ENCODE assay signal across 19 mouse cellular contexts in the genomic region with DNA sequence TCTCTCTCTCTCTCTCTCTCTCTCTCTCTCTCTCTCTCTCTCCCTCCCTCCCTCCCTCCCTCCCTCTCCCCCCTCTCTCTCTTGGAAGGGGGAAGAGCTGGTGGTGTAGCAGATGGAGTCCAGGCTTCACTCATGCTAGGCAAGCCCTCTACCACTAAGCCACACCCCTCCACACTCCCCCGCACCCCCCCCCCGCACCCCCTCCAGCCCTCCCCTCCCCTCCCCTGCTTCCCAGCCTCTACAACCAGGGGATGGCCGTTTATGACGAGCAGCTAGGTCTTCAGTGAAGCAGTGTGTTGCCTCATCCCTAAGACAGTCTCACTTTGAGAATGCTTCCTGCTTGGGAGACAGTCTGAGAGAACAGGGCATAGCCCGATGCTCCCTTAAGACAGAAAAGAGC.
DNase-seq lines count a peak whose midpoint lies in the region; ATAC-seq lines count a peak whose summit lies in the region.
"Had no signal": no experiment of that assay in that cellular context is flagged by ENCODE, and none has a peak within 500 bp of the region (broad histone marks: within the 10 kb centered on the region; RNA-seq: fewer than 3 reads in every experiment).

No protein-coding gene starts in this region.

- WGBS in forebrain, embryonic 13.5 days, result 52% methylated on average over 3 of the region's 5 CpGs
- 75% methylated on average over 5 of the region's 5 CpGs for WGBS in forebrain, embryonic 11.5 days
- 45% methylated on average over 3 of the region's 5 CpGs for WGBS in kidney, embryonic 16.5 days
- 44% methylated on average over 4 of the region's 5 CpGs for WGBS in neural tube, embryonic 13.5 days
- 40% methylated on average over 4 of the region's 5 CpGs for WGBS in neural tube, embryonic 15.5 days
- 63% methylated on average over 3 of the region's 5 CpGs for WGBS in hindbrain, embryonic 13.5 days

- no peaks in the 10 kb centered on the region for H3K9me3 ChIP-seq in forebrain, embryonic 13.5 days (replicated peaks)
- no peaks in the 10 kb centered on the region for H3K9me3 ChIP-seq in forebrain, embryonic 11.5 days (ENCODE audit: control insufficient read depth, low read length)
- no peaks in the 10 kb centered on the region for H3K9me3 ChIP-seq in kidney, embryonic 16.5 days (ENCODE audit: low read length)
- no peaks in the 10 kb centered on the region for H3K9me3 ChIP-seq in neural tube, embryonic 13.5 days
- no peaks in the 10 kb centered on the region for H3K9me3 ChIP-seq in neural tube, embryonic 15.5 days (replicated peaks)
- H3K9me3 ChIP-seq in hindbrain, embryonic 13.5 days, result no peaks in the 10 kb centered on the region
- H3K9me3 ChIP-seq: embryonic facial prominence, embryonic 12.5 days; limb, embryonic 12.5 days had no signal

- H3K4me3 ChIP-seq in forebrain, embryonic 13.5 days, result no peak overlapping the region
- H3K4me3 ChIP-seq in forebrain, embryonic 11.5 days (ENCODE audit: low read depth, low read length), result no peak overlapping the region
- H3K4me3 ChIP-seq in kidney, embryonic 16.5 days (ENCODE audit: low read length), result no peak overlapping the region
- no peak overlapping the region for H3K4me3 ChIP-seq in neural tube, embryonic 13.5 days
- H3K4me3 ChIP-seq in neural tube, embryonic 15.5 days (replicated peaks), result no peak overlapping the region
- no peak overlapping the region for H3K4me3 ChIP-seq in hindbrain, embryonic 13.5 days
- H3K4me3 ChIP-seq: embryonic facial prominence, embryonic 12.5 days; limb, embryonic 12.5 days had no signal

- peaks cover 4% of the 10 kb centered on the region for H3K4me1 ChIP-seq in forebrain, embryonic 13.5 days
- no peaks in the 10 kb centered on the region for H3K4me1 ChIP-seq in forebrain, embryonic 11.5 days (replicated peaks; ENCODE audit: control insufficient read depth, insufficient read depth, low read length)
- peaks cover 24% of the 10 kb centered on the region for H3K4me1 ChIP-seq in kidney, embryonic 16.5 days (ENCODE audit: insufficient read depth, low read length)
- H3K4me1 ChIP-seq in neural tube, embryonic 13.5 days (replicated peaks), result peaks cover 10% of the 10 kb centered on the region
- H3K4me1 ChIP-seq in neural tube, embryonic 15.5 days, result 0 out of 2 replicates have a peak, but pooled peaks cover 3% of the 10 kb centered on the region
- peaks cover 7% of the 10 kb centered on the region; the same call in 1 of the 2 replicates for H3K4me1 ChIP-seq in hindbrain, embryonic 13.5 days (replicated peaks)
- H3K4me1 ChIP-seq: embryonic facial prominence, embryonic 12.5 days; limb, embryonic 12.5 days had no signal

- H3K36me3 ChIP-seq in forebrain, embryonic 13.5 days (ENCODE audit: poor library complexity, severe bottlenecking), result no peaks in the 10 kb centered on the region
- H3K36me3 ChIP-seq in forebrain, embryonic 11.5 days (ENCODE audit: control insufficient read depth, insufficient read depth, low read length), result no peaks in the 10 kb centered on the region
- no peaks in the 10 kb centered on the region for H3K36me3 ChIP-seq in kidney, embryonic 16.5 days (ENCODE audit: insufficient read depth, low read length)
- no peaks in the 10 kb centered on the region for H3K36me3 ChIP-seq in neural tube, embryonic 13.5 days
- H3K36me3 ChIP-seq in neural tube, embryonic 15.5 days, result no peaks in the 10 kb centered on the region
- H3K36me3 ChIP-seq in hindbrain, embryonic 13.5 days, result no peaks in the 10 kb centered on the region
- H3K36me3 ChIP-seq: embryonic facial prominence, embryonic 12.5 days had no signal

- no peak overlapping the region for H3K9ac ChIP-seq in forebrain, embryonic 13.5 days
- no peak overlapping the region for H3K9ac ChIP-seq in forebrain, embryonic 11.5 days (ENCODE audit: low read length)
- no peak overlapping the region for H3K9ac ChIP-seq in kidney, embryonic 16.5 days (replicated peaks; ENCODE audit: low read length)
- no peak overlapping the region for H3K9ac ChIP-seq in neural tube, embryonic 13.5 days
- no peak overlapping the region for H3K9ac ChIP-seq in neural tube, embryonic 15.5 days (replicated peaks)
- no peak overlapping the region for H3K9ac ChIP-seq in hindbrain, embryonic 13.5 days
- H3K9ac ChIP-seq: embryonic facial prominence, embryonic 12.5 days; limb, embryonic 12.5 days; liver, embryonic 14.5 days had no signal

- DNase-seq in forebrain, embryonic 11.5 days (ENCODE audit: low spot score), result no peak
- no peak for DNase-seq in kidney, postnatal 25 days
- no peak for DNase-seq in cerebellum, adult 8-10 months
- DNase-seq: adrenal gland, adult 8-10 months; cerebellum, adult 18-20 months; gastrocnemius, postnatal 36 days; kidney, adult 9 months; lung, postnatal 14 days had no signal

- no peak overlapping the region for H3K27ac ChIP-seq in forebrain, embryonic 13.5 days
- H3K27ac ChIP-seq in forebrain, embryonic 11.5 days (ENCODE audit: low read depth, low read length), result no peak overlapping the region
- no peak overlapping the region for H3K27ac ChIP-seq in kidney, embryonic 16.5 days (ENCODE audit: low read length)
- no peak overlapping the region for H3K27ac ChIP-seq in neural tube, embryonic 13.5 days (replicated peaks)
- H3K27ac ChIP-seq in neural tube, embryonic 15.5 days (replicated peaks), result no peak overlapping the region
- H3K27ac ChIP-seq in hindbrain, embryonic 13.5 days, result 0 out of 2 replicates have a peak overlapping the region, but pooled peaks have one; percentile 8
- H3K27ac ChIP-seq: embryonic facial prominence, embryonic 12.5 days; limb, embryonic 12.5 days; liver, embryonic 14.5 days; stomach, postnatal 0 days had no signal

- peak; percentile 57 for ATAC-seq in forebrain, embryonic 13.5 days
- ATAC-seq in forebrain, embryonic 11.5 days (replicated peaks; ENCODE audit: low FRiP score), result no peak
- ATAC-seq in kidney, embryonic 16.5 days (ENCODE audit: low FRiP score, low TSS enrichment), result 0 out of 2 replicates have a peak, but pooled peaks have one; percentile 40
- ATAC-seq in neural tube, embryonic 13.5 days (ENCODE audit: low read depth), result peak; percentile 47
- ATAC-seq in neural tube, embryonic 15.5 days (ENCODE audit: low FRiP score), result no peak
- peak; percentile 57 for ATAC-seq in hindbrain, embryonic 13.5 days (ENCODE audit: low FRiP score)
- ATAC-seq: inflammation-experienced regulatory T-cells, adult 6 months had no signal

- no peak overlapping the region for H3K4me2 ChIP-seq in forebrain, embryonic 13.5 days
- no peak overlapping the region for H3K4me2 ChIP-seq in forebrain, embryonic 11.5 days (ENCODE audit: low read depth, low read length, severe bottlenecking)
- H3K4me2 ChIP-seq in kidney, embryonic 16.5 days (replicated peaks; ENCODE audit: low read depth, low read length), result no peak overlapping the region
- H3K4me2 ChIP-seq in neural tube, embryonic 13.5 days, result no peak overlapping the region
- H3K4me2 ChIP-seq in neural tube, embryonic 15.5 days, result no peak overlapping the region
- H3K4me2 ChIP-seq in hindbrain, embryonic 13.5 days, result no peak overlapping the region
- H3K4me2 ChIP-seq: embryonic facial prominence, embryonic 12.5 days; limb, embryonic 12.5 days had no signal

- H3K27me3 ChIP-seq in forebrain, embryonic 13.5 days, result no peaks in the 10 kb centered on the region
- H3K27me3 ChIP-seq in forebrain, embryonic 11.5 days (ENCODE audit: control insufficient read depth, insufficient read depth, low read length), result no peaks in the 10 kb centered on the region
- no peaks in the 10 kb centered on the region for H3K27me3 ChIP-seq in kidney, embryonic 16.5 days (ENCODE audit: insufficient read depth, low read length)
- H3K27me3 ChIP-seq in neural tube, embryonic 13.5 days, result no peaks in the 10 kb centered on the region
- H3K27me3 ChIP-seq in neural tube, embryonic 15.5 days (replicated peaks), result no peaks in the 10 kb centered on the region
- H3K27me3 ChIP-seq in hindbrain, embryonic 13.5 days, result no peaks in the 10 kb centered on the region
- H3K27me3 ChIP-seq: CH12.LX; embryonic facial prominence, embryonic 12.5 days; limb, embryonic 12.5 days had no signal

Comparison
In these comparisons a context has a peak if more than half of its experiments do, and no peak if none do; other contexts are left out.
1. ATAC-seq: peak in forebrain, embryonic 13.5 days (single experiment), kidney, embryonic 16.5 days (single experiment), neural tube, embryonic 13.5 days (single experiment) and hindbrain, embryonic 13.5 days (single experiment); none in forebrain, embryonic 11.5 days (single experiment) and neural tube, embryonic 15.5 days (single experiment).